Mouse (Mus musculus) cortical plate, adult 2 months (tissue): ENCODE data around the gene Bspry. TPM values are rescaled to one million over a fixed set of nuclear protein-coding genes. Genes with fewer than 3 reads are reported as not detected.

ENCODE experiments used
- H3K27ac ChIP-seq: fragments of 200-500 bp; 2 replicates; pipeline ENCODE4 v1.5.1; 2012; ENCODE audit warnings: low read length, control low read depth, inconsistent platforms; ENCODE audit not compliant: insufficient read depth
- H3K4me1 ChIP-seq: fragments of 200-500 bp; 2 replicates; pipeline ENCODE4 v1.6.1; 2011; ENCODE audit warnings: low read length; ENCODE audit not compliant: control insufficient read depth, insufficient read depth
- H3K4me3 ChIP-seq: fragments of 200-500 bp; 2 replicates; pipeline ENCODE4 v1.5.1; 2011; ENCODE audit warnings: mild to moderate bottlenecking, low read length, control low read depth; ENCODE audit not compliant: insufficient read depth
- CTCF ChIP-seq: fragments of 200-500 bp; IDR thresholded peaks from 2 replicates; pipeline ENCODE4 v1.5.1; 2011; ENCODE audit warnings: mild to moderate bottlenecking, control low read depth, low read length; ENCODE audit not compliant: insufficient read depth; ENCODE audit errors: extremely low read depth
- POLR2A ChIP-seq: fragments of 200-500 bp; IDR thresholded peaks from 2 replicates; pipeline ENCODE4 v1.6.1; 2011; ENCODE audit warnings: mild to moderate bottlenecking, low read length, control low read depth; ENCODE audit not compliant: insufficient read depth; ENCODE audit errors: extremely low read depth
- polyA plus RNA-seq: library from polyadenylated mRNA; depleted of rRNA; stranded (reverse); fragments of >200 nt; gene quantifications from 2 replicates; pipeline ENCODE4 v1.2.3, GENCODE M21; 2012

Bspry gene
- polyA plus RNA-seq, 1 experiment: 0.58 TPM

- TF ChIP-seq POLR2A (no peak), CTCF (peak; percentile 57)
- Histone ChIP-seq H3K4me1 (peaks cover 2% of the 10 kb centered on the region; the same call in 1 of the 2 replicates), H3K4me3 (no peak overlapping the region), H3K27ac (no peak overlapping the region)
Measured at GRCm38 (mm10) chr4:62454995-62455394, 24.9 kb upstream of the Bspry start.

DNA sequence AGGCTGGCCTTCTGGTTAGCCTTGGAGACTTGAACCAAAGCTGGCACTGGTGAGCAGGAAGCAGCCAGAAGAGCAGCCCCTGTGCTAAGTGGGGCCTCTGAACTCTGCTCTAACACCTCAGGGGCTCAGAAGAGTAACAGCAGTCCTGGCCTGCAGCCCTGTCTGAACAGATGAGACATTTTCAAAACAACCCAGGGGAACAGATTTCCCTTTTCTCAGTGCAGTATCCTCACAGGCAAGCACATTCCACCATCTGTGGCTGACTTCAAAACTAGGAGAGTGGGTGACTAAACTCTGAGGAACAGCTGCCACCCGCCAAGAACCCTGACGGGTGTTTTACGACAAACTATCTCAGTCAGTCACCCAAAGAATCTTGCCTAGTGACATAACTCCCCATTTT lies 20.8 kb upstream of the Bspry start:
- H3K27ac ChIP-seq: no peak overlapping the region
- peaks cover 2% of the 10 kb centered on the region; the same call in 1 of the 2 replicates for H3K4me1 ChIP-seq
- no peak overlapping the region for H3K4me3 ChIP-seq
- TF ChIP-seq CTCF (no peak), POLR2A (no peak)

- no peak overlapping the region for H3K4me3 ChIP-seq
- TF ChIP-seq CTCF: no peak
- TF ChIP-seq POLR2A: no peak
- H3K4me1 ChIP-seq: peaks cover 2% of the 10 kb centered on the region; the same call in 1 of the 2 replicates
- no peak overlapping the region for H3K27ac ChIP-seq
Measured at GRCm38 (mm10) chr4:62460348-62460747, 19.5 kb upstream of the Bspry start.

DNA sequence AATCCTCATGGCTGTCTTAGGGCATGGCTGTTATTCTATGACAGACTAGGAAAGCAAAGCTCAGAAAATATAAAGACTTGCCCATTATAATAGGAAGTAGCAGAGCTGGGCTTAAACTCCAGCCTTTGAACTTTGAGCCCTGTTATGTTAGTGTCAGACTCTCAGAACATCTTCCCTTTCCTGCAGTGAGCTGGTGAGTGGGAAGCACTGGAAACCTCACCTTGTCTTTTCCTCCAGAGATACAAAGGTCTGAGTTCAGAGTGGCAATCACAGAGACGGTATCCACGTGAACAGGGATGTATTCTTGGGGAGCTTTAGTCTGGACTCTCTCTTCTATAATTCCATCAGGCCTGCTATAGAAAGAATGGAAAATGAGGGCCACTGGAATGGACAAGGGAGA lies 16.7 kb upstream of the Bspry start:
- TF ChIP-seq POLR2A (no peak), CTCF (no peak)
- H3K4me3 ChIP-seq: no peak overlapping the region
- no peak overlapping the region for H3K27ac ChIP-seq
- peaks cover 2% of the 10 kb centered on the region; the same call in 1 of the 2 replicates for H3K4me1 ChIP-seq

DNA sequence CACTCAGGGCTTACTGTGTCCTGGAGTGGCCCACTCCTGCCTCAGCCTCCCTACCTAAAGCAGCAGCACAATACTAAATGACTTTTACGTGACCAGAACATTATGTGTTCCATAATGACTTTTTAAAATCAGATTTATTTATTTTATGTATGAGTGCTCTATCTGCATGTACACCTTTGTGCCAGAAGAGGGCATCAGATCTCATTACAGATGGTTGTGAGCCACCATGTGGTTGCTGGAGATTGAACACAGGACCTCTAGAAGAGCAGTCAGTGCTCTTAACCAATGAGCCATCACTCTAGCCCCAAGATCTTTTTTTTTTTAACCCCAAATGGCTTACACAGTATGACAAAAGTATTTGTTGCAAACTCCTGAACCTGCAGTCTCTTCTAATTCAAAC lies 11.7 kb upstream of the Bspry start:
- no peaks in the 10 kb centered on the region for H3K4me1 ChIP-seq
- H3K4me3 ChIP-seq: no peak overlapping the region
- no peak overlapping the region for H3K27ac ChIP-seq
- no peak for TF ChIP-seq CTCF
- TF ChIP-seq POLR2A: no peak

- no peaks in the 10 kb centered on the region for H3K4me1 ChIP-seq
- H3K4me3 ChIP-seq: peak within 1 kb of the TSS; percentile 55
- H3K27ac ChIP-seq: no peak within 1 kb of the TSS
- TF ChIP-seq CTCF (no peak), POLR2A (peak; percentile 29; the same call in 1 of the 2 replicates)
Measured at GRCm38 (mm10) chr4:62470598-62471051, 9.2 kb upstream of the Bspry start, which contains the start of gene Wdr31. Gene Wdr31 (minus strand): TSS chr4:62470896.

DNA sequence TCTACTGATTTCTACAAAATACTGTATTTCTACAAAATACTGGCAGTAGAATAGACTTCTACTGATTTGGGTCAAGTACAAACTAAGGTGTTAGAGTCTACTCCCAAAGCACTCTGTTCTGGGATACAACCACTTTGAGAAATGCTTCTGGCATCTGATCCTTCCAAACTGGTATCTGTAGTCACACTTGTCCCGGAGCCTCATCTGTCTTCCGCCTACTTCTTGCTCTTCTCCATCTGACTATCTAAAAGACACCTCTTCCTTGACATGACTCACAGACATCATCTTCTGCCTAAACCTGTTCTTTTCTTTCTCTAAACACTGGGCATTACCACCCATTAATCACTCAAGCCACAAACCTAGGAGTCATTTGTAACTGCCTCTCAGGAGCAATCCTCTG lies 7.8 kb upstream of the Bspry start:
- no peak for TF ChIP-seq CTCF
- no peak for TF ChIP-seq POLR2A
- no peak overlapping the region for H3K4me3 ChIP-seq
- no peaks in the 10 kb centered on the region for H3K4me1 ChIP-seq
- H3K27ac ChIP-seq: no peak overlapping the region

DNA sequence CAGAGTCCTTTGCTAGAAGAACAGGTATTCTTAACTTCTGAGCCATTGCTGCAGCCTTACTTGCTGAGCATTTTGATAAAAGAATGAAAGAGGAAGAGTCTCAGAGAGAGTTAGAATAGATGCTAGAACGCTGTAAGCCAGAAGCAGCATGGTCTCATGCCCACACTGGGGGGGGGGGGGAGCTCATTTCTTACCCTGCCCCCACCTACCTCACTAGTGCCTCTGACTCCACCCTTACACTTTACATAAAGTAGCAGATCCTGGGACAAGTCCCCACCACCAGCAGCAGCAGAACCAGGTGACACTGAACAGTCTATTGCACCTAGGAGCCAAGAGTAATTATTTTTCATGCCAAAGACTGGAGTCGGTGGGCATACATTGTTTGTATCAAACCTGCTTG lies 4.7 kb upstream of the Bspry start:
- Histone ChIP-seq H3K27ac (no peak overlapping the region), H3K4me1 (no peaks in the 10 kb centered on the region; the same call in 1 of the 2 replicates), H3K4me3 (no peak overlapping the region)
- TF ChIP-seq POLR2A: no peak
- TF ChIP-seq CTCF: no peak

DNA sequence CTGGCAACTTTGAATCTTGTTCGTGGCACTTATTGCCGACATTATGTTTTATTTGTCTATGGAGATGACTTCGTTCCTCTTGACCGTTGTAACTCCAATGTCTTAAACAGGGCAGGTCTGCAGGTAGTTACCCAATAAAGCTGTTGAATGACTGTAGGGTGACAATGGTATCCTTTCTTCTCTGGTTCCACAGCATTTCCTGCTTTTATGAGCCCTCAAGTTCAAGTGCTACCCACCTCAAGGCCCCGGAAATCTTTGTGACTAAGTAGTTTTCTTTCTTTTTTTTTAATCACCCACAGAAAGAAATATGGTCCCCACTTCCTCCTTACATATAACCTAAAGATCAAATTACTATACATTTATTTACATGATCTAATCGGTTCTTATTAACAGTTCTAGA lies 4.1 kb upstream of the Bspry start:
- TF ChIP-seq POLR2A (no peak), CTCF (no peak)
- Histone ChIP-seq H3K27ac (no peak overlapping the region), H3K4me1 (no peaks in the 10 kb centered on the region; the same call in 1 of the 2 replicates), H3K4me3 (no peak overlapping the region)

DNA sequence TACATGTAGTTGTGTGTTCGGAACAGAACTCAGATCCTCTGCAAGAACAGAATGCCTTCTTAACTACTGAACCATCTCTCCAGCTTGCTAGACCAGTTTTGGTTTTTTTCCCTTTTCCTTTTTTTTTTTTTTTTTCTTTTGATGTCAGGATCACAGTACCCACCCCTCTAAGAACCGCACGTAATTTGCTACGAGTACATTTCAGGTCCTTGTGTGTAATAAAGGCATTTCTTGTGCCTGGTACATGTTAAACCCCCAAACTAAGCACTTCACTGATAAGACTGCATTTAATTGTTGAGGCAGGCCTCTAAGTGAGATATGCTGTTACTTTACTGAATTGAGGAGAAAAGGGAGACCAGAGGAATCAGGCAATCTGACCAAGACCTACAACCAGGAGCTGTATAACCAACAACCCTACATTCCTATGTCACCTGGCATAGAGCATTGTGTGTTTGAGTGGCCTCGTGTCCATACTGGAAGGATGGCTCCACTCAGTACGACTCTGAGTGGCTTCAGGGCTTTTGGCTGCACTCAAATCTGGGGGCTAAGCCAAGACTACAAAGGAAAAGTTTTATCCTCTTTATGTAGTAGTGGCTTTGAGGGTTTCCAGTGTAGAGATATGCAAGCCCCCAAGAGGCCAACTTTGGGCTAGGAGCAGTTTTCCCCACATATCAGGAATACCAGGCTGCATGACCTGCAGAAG lies 2.2 kb upstream of the Bspry start:
- Histone ChIP-seq H3K4me1 (no peaks in the 10 kb centered on the region; the same call in 1 of the 2 replicates), H3K4me3 (no peak overlapping the region), H3K27ac (no peak overlapping the region)
- TF ChIP-seq POLR2A (no peak), CTCF (no peak)
